Mouse (Mus musculus): ENCODE measurements at regions not wholly inside any gene's neighbourhood (a gene's known extent, or its start where the extent isn't known, plus 50 kb on each side); places are given as distances from the start of the nearest gene placed in this dataset.

GRCm38 (mm10) chr9:87347008-87347407, 91.7 kb upstream of the Cep162 start:
- no peak for ATAC-seq (ENCODE audit: poor library complexity, severe bottlenecking)

DNA sequence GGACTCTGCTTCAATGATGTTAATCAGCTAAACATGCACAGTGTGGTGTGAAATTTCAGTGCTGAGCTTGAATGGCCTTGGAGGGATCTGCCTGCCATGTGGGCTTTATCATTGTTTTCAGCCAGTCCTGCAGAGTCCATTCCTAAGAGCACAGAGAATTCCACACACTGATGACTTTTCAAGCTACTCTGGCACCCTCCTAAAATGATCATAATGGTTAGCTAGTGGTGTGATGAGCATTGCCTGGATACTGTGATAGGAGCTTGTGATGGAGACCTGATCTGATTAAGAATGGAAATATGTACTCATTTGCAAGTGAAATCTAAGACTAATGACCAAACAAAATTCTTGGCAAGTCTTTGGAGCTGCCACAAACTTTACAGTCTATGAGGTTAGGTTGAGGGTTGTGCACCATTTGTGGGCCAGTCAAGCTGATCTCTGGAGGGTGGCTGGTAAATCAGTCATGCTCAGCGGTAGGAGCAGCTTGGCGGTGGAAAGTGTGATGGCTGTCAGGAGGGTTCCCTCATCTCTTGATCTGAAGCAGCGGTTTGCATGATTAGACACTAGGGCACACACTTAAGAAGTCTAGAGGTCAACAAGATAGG, 91.0 kb upstream of the Cep162 start:
- ATAC-seq (ENCODE audit: poor library complexity, severe bottlenecking), result no peak

- no peak for ATAC-seq (ENCODE audit: poor library complexity, severe bottlenecking)
Observed at GRCm38 (mm10) chr9:87341438-87341837, 86.1 kb upstream of the Cep162 start.

DNA sequence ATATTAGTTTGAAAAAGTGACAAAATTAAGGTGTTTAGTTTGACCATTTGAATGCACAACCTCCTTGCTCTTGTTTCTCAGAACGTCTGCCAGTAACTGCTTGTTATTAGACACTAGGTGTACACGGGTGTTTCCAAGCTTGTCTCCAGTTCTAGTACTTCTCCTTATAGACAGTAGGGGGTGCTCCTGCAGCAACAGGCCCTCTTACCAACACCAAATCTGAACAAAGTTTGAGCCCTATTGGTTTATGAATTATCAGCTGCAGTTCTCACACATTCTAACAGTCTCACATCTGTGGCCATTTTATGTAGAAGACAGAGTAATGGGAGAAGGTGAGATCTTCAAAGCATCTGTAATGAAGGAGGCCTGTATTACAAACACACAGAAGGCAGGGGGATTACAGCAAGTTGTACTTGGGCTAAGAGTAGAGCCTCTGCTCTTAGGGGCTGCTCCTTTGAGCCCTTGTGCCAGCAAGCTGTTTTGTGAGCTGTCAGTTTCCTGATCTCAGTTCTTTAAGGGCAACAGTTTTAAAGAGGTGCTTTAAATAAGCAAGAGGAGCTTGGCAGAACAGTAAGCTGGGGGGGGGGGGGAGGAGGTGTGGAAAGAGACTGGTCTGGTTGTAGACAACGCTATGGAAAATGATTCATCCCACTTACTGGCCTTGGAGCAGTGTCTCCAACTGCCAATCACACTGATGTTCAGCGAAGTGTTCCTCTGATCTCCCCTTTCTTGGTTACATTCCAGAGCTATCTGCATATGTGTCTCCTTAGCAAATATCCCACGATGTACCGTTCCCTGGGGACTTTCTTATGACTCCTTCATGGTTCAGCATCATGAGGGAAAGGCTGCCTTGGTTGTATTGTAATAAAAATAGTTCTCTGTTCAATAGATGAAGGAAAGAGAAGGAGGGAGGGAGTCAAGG, 71.3 kb upstream of the Cep162 start:
- no peak for ATAC-seq (ENCODE audit: poor library complexity, severe bottlenecking)

- no peak for ATAC-seq (ENCODE audit: poor library complexity, severe bottlenecking)
Observed at GRCm38 (mm10) chr9:87323690-87324089, 68.4 kb upstream of the Cep162 start.

GRCm38 (mm10) chr9:87320758-87321157, 65.4 kb upstream of the Cep162 start:
- no peak for ATAC-seq (ENCODE audit: poor library complexity, severe bottlenecking)

- ATAC-seq (ENCODE audit: poor library complexity, severe bottlenecking), result no peak
Observed at GRCm38 (mm10) chr9:87318767-87319166, 63.4 kb upstream of the Cep162 start.

GRCm38 (mm10) chr9:87310150-87310549, 54.8 kb upstream of the Cep162 start:
- no peak for ATAC-seq (ENCODE audit: poor library complexity, severe bottlenecking)
